Mouse (Mus musculus): Measurements from ENCODE around the gene Tyw1. TPM values are rescaled to one million over a fixed set of nuclear protein-coding genes. Genes with fewer than 3 reads are reported as not detected.
"Not testable (repeated sequence)": the region's sequence is repeated elsewhere in the genome, so short reads cannot be mapped to it uniquely, and the experiment has no call there.

Gene Tyw1
- total RNA-seq (2021), result 10 to 100 TPM; 21.1 to 27.8 TPM
- long read RNA-seq, experiment 1, transcript Tyw1-201 (16 exons, 3,044 nt), result major isoform, 38 of 40 reads
- long read RNA-seq, experiment 1, partial matches to known transcripts, result 0 of 40 reads
- long read RNA-seq, experiment 1, other reads (novel, unspliced or antisense), result 2 of 40 reads
- long read RNA-seq, experiment 2, transcript Tyw1-201 (16 exons, 3,044 nt), result major isoform, 199 of 230 reads
- long read RNA-seq, experiment 2, partial matches to known transcripts, result 11 of 230 reads
- long read RNA-seq, experiment 2, other reads (novel, unspliced or antisense), result 19 of 230 reads

GRCm38 (mm10) chr5:130255017-130255720, at the start of gene Tyw1, which contains the start of gene Sbds:
Gene Tyw1 (plus strand): TSS chr5:130255619.
Gene Sbds (minus strand): TSS chr5:130255530.
- peak; percentile 93 to 95 for DNase-seq (ENCODE audit: low spot score in 2 of 2)

- DNase-seq (ENCODE audit: low spot score in 2 of 2), result no peak
These were observed 48.1 kb upstream of the Tyw1 start for GRCm38 (mm10) chr5:130207299-130207698.

- no peak for DNase-seq (ENCODE audit: low spot score in 2 of 2)
These were observed 42.5 kb upstream of the Tyw1 start for GRCm38 (mm10) chr5:130212956-130213355.

GRCm38 (mm10) chr5:130216781-130217180, 38.6 kb upstream of the Tyw1 start, which contains the start of gene Tmem248:
Gene Tmem248 (plus strand): TSS chr5:130217081.
- DNase-seq (ENCODE audit: low spot score in 2 of 2), result no peak

GRCm38 (mm10) chr5:130217406-130217805, 38.0 kb upstream of the Tyw1 start:
- DNase-seq (ENCODE audit: low spot score in 2 of 2), result no peak

GRCm38 (mm10) chr5:130218336-130218735, 37.1 kb upstream of the Tyw1 start:
- DNase-seq (ENCODE audit: low spot score in 2 of 2), result no peak

GRCm38 (mm10) chr5:130221316-130221715, 34.1 kb upstream of the Tyw1 start:
- DNase-seq (ENCODE audit: low spot score in 2 of 2), result no peak

GRCm38 (mm10) chr5:130221760-130222145, 33.7 kb upstream of the Tyw1 start:
- DNase-seq (ENCODE audit: low spot score in 2 of 2), result no peak

- DNase-seq (ENCODE audit: low spot score in 2 of 2), result peak; percentile 99
These were observed 33.0 kb upstream of the Tyw1 start for GRCm38 (mm10) chr5:130222146-130223004.

- DNase-seq (ENCODE audit: low spot score in 2 of 2), result no peak
These were observed 28.6 kb upstream of the Tyw1 start for GRCm38 (mm10) chr5:130226790-130227189.

- no peak for DNase-seq (ENCODE audit: low spot score in 2 of 2)
These were observed 27.3 kb upstream of the Tyw1 start for GRCm38 (mm10) chr5:130228120-130228519.

- DNase-seq (ENCODE audit: low spot score in 2 of 2), result no peak
These were observed 19.1 kb upstream of the Tyw1 start for GRCm38 (mm10) chr5:130236302-130236701.

GRCm38 (mm10) chr5:130239236-130239635, 16.2 kb upstream of the Tyw1 start:
- DNase-seq (ENCODE audit: low spot score in 2 of 2), result no peak

GRCm38 (mm10) chr5:130239856-130240255, 15.6 kb upstream of the Tyw1 start:
- DNase-seq (ENCODE audit: low spot score in 2 of 2), result no peak

GRCm38 (mm10) chr5:130241426-130241825, 14.0 kb upstream of the Tyw1 start:
- DNase-seq (ENCODE audit: low spot score in 2 of 2), result no peak

- DNase-seq (ENCODE audit: low spot score in 2 of 2), result no peak
These were observed 7.6 kb upstream of the Tyw1 start for GRCm38 (mm10) chr5:130247823-130248222.

GRCm38 (mm10) chr5:130254164-130255016, 1.0 kb upstream of the Tyw1 start:
- DNase-seq (ENCODE audit: low spot score in 2 of 2), result no peak

- DNase-seq (ENCODE audit: low spot score in 2 of 2), result not testable (repeated sequence)
These were observed 543 bp downstream of the Tyw1 start for GRCm38 (mm10) chr5:130255799-130256525.

GRCm38 (mm10) chr5:130256678-130257271, 1.4 kb downstream of the Tyw1 start:
- peak; percentile 80 to 84 for DNase-seq (ENCODE audit: low spot score in 2 of 2)

All from adrenal gland, adult 18-20 months (tissue).